Mouse (Mus musculus): ENCODE measurements around the gene Rora. TPM values are rescaled to one million over a fixed set of nuclear protein-coding genes. Genes with fewer than 3 reads are reported as not detected.

Gene Rora
- polyA plus RNA-seq, 1 experiment from 2014 or later = 6.4 TPM

DNA sequence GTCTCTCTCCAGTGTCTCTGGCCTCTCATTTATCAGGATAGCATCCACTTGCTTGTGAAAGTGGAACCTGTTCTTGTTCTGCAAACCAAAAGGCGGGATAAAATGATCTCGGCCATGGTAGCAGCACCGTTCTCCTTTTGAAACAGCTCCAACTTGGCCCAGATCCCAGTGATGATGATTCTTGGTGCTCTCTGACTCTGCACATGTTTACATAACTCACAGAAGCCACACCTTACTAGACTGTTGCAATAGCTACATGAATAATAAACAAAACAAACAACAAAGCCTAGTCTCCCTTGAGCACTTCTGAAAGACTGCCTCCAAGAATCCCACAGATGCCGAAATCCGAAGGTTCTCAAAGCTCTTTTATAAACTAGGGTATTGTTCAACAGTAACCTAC is 357.3 kb downstream of the Rora start:
- Histone ChIP-seq H3K4me1 (ENCODE audit: control insufficient read depth, insufficient read depth, low read length) (no peaks in the 10 kb centered on the region), H3K27ac (ENCODE audit: low read depth, low read length) (no peak overlapping the region), H3K9ac (ENCODE audit: low read depth, low read length) (no peak overlapping the region), H3K4me3 (ENCODE audit: low read length) (no peak overlapping the region), H3K4me2 (replicated peaks; ENCODE audit: low read depth, low read length) (no peak overlapping the region), H3K9me3 (ENCODE audit: control insufficient read depth, low read length) (no peaks in the 10 kb centered on the region), H3K27me3 (ENCODE audit: control insufficient read depth, insufficient read depth, low read length) (no peaks in the 10 kb centered on the region), H3K36me3 (ENCODE audit: control insufficient read depth, insufficient read depth, low read length) (no peaks in the 10 kb centered on the region)
- WGBS = 84% methylated on average over 5 of the region's 5 CpGs
- ATAC-seq (ENCODE audit: low FRiP score, low TSS enrichment) = no peak

DNA sequence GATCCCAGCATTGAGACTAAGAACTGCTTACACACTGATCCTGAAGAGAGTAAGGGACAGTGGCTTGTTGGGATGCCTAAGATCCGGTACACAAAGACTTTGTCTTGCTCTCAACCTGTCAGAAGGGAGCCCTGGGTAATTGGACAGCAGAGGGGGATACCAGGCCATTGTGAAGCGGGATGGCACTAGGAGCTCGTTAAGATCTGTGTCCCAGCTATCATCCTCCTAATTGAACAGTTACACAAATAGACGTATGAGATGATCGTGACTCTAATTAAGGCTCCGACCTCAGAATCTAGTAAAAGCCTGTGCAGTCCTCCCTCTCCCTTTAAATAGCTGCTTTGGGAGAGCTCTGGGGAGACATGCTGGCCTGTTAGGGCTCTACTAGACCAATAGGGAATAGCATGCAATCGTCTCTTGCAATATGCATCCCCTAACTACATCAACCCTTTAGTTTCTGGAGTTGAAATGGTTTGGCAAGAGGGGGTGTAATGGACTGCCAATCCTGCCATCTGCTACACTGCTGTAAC is 359.7 kb downstream of the Rora start:
- Histone ChIP-seq H3K27ac (ENCODE audit: low read depth, low read length) (no peak overlapping the region), H3K9me3 (ENCODE audit: control insufficient read depth, low read length) (no peaks in the 10 kb centered on the region), H3K4me2 (replicated peaks; ENCODE audit: low read depth, low read length) (no peak overlapping the region), H3K27me3 (ENCODE audit: control insufficient read depth, insufficient read depth, low read length) (no peaks in the 10 kb centered on the region), H3K36me3 (ENCODE audit: control insufficient read depth, insufficient read depth, low read length) (no peaks in the 10 kb centered on the region), H3K4me1 (ENCODE audit: control insufficient read depth, insufficient read depth, low read length) (no peaks in the 10 kb centered on the region), H3K9ac (ENCODE audit: low read depth, low read length) (no peak overlapping the region), H3K4me3 (ENCODE audit: low read length) (no peak overlapping the region)
- ATAC-seq (ENCODE audit: low FRiP score, low TSS enrichment) = no peak
- 92% methylated on average over 7 of the region's 7 CpGs for WGBS

DNA sequence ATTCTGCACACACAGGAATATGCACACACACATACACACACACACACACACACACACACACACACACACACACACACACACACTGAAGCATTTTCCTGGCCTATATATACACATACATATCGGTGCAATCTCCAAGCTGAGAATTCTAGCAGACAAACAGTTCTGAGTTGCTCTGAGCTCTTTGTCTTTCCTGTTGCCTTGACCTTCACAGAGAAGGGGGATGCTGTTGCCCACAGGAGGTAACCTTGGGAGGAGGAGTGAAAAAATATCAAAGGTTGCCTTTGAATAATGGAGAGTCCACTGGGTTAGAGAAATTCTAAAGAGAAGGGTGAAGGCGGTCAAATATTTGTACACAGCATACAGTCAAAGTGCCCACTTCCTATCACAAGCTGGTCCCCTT is 360.6 kb downstream of the Rora start:
- H3K36me3 ChIP-seq (ENCODE audit: control insufficient read depth, insufficient read depth, low read length) = no peaks in the 10 kb centered on the region
- no peaks in the 10 kb centered on the region for H3K4me1 ChIP-seq (ENCODE audit: control insufficient read depth, insufficient read depth, low read length)
- H3K9me3 ChIP-seq (ENCODE audit: control insufficient read depth, low read length) = no peaks in the 10 kb centered on the region
- no peak overlapping the region for H3K27ac ChIP-seq (ENCODE audit: low read depth, low read length)
- H3K9ac ChIP-seq (ENCODE audit: low read depth, low read length) = no peak overlapping the region
- 94% methylated on average over 2 of the region's 2 CpGs for WGBS
- H3K4me2 ChIP-seq (replicated peaks; ENCODE audit: low read depth, low read length) = no peak overlapping the region
- no peaks in the 10 kb centered on the region for H3K27me3 ChIP-seq (ENCODE audit: control insufficient read depth, insufficient read depth, low read length)
- H3K4me3 ChIP-seq (ENCODE audit: low read length) = no peak overlapping the region
- no peak for ATAC-seq (ENCODE audit: low FRiP score, low TSS enrichment)

DNA sequence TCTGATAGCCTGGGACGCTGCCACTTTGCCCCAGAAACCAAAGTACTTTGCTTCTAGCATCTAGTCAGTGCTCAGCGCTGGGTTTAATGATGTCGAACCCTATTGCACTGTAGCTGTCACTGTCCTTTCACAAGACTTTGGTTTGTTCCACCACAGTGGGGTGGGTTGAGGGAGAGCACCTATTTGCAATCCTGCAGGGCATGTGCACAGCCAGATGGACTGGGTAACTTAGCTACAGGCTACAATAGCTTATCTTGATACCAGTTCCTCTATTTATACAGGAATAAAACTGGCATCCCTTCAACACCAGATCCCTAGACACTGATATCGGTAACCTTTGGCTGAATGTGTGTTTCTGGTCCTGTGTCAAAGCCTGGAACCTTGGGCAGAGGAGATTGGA is 366.8 kb downstream of the Rora start:
- 93% methylated on average over 4 of the region's 4 CpGs for WGBS
- no peak for ATAC-seq (ENCODE audit: low FRiP score, low TSS enrichment)
- no peak overlapping the region for H3K27ac ChIP-seq (ENCODE audit: low read depth, low read length)
- H3K4me2 ChIP-seq (replicated peaks; ENCODE audit: low read depth, low read length) = no peak overlapping the region
- H3K9me3 ChIP-seq (ENCODE audit: control insufficient read depth, low read length) = no peaks in the 10 kb centered on the region
- H3K27me3 ChIP-seq (ENCODE audit: control insufficient read depth, insufficient read depth, low read length) = no peaks in the 10 kb centered on the region
- no peak overlapping the region for H3K4me3 ChIP-seq (ENCODE audit: low read length)
- no peaks in the 10 kb centered on the region for H3K4me1 ChIP-seq (ENCODE audit: control insufficient read depth, insufficient read depth, low read length)
- no peaks in the 10 kb centered on the region for H3K36me3 ChIP-seq (ENCODE audit: control insufficient read depth, insufficient read depth, low read length)
- no peak overlapping the region for H3K9ac ChIP-seq (ENCODE audit: low read depth, low read length)

DNA sequence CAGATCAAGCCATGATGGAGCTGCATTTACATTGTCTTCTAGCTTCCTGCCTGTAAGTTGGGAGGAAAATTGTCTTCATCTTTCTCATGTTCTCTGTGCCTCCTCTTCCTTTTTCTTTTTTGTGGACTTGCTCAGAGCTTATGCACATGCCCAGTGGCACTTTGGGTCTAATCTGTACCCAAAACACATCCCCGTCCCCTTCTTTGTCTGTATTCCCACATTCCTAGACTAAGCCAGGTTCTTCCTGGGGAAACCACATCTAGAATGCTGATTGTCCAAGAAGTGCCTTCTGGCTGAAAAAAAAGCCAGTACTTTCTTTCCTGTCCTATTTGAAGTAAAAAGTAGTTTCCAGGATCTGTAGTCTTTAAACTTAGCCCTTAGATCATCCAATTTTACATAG is 367.9 kb downstream of the Rora start:
- no peaks in the 10 kb centered on the region for H3K36me3 ChIP-seq (ENCODE audit: control insufficient read depth, insufficient read depth, low read length)
- H3K4me2 ChIP-seq (replicated peaks; ENCODE audit: low read depth, low read length) = no peak overlapping the region
- H3K9ac ChIP-seq (ENCODE audit: low read depth, low read length) = no peak overlapping the region
- no peak overlapping the region for H3K27ac ChIP-seq (ENCODE audit: low read depth, low read length)
- H3K4me1 ChIP-seq (ENCODE audit: control insufficient read depth, insufficient read depth, low read length) = no peaks in the 10 kb centered on the region
- H3K4me3 ChIP-seq (ENCODE audit: low read length) = no peak overlapping the region
- H3K9me3 ChIP-seq (ENCODE audit: control insufficient read depth, low read length) = no peaks in the 10 kb centered on the region
- no peaks in the 10 kb centered on the region for H3K27me3 ChIP-seq (ENCODE audit: control insufficient read depth, insufficient read depth, low read length)
- no peak for ATAC-seq (ENCODE audit: low FRiP score, low TSS enrichment)
- WGBS = 100% methylated on average over 1 of the region's 1 CpGs

DNA sequence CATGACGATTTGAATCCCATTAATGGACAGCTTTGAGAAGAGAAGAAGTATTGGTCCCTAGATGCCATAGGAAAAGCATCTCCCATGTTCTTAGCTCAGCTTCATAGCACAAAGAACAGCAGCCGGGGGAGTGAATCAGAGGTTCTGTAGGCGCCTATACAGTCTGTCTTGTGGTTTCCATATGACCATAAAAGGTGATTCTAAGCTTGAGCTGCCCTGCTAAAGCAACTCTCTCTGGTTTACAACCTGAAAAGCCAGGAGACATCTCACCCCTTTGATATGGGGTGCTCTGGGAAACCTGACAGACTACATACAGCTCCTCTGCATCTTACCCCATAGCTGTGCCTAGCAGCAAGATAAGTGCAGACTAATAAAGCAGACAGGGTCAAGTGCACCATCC is 369.7 kb downstream of the Rora start:
- no peaks in the 10 kb centered on the region for H3K27me3 ChIP-seq (ENCODE audit: control insufficient read depth, insufficient read depth, low read length)
- WGBS = 70% methylated on average over 3 of the region's 3 CpGs
- H3K4me3 ChIP-seq (ENCODE audit: low read length) = no peak overlapping the region
- no peak overlapping the region for H3K9ac ChIP-seq (ENCODE audit: low read depth, low read length)
- H3K4me2 ChIP-seq (replicated peaks; ENCODE audit: low read depth, low read length) = no peak overlapping the region
- no peak overlapping the region for H3K27ac ChIP-seq (ENCODE audit: low read depth, low read length)
- H3K9me3 ChIP-seq (ENCODE audit: control insufficient read depth, low read length) = no peaks in the 10 kb centered on the region
- no peaks in the 10 kb centered on the region for H3K4me1 ChIP-seq (ENCODE audit: control insufficient read depth, insufficient read depth, low read length)
- no peaks in the 10 kb centered on the region for H3K36me3 ChIP-seq (ENCODE audit: control insufficient read depth, insufficient read depth, low read length)
- no peak for ATAC-seq (ENCODE audit: low FRiP score, low TSS enrichment)

DNA sequence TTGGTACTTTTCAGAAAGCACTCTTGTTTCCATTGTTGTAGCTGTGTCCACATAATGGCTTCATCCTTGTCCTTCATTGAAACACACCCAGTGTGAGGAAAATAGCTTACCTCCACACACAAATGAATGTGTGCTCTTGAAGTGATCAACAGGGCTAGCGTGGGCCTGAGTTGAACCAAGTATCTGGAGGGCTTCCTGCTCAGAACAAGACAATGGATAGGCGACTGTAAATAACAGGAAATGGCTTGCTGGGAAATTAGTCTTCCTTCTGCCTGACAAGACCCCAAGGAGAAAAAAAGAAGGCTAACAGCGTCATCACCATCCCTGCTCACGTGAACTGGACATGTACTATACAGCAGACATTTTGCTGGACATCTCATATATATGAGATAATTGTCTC is 374.6 kb downstream of the Rora start:
- no peak overlapping the region for H3K4me3 ChIP-seq (ENCODE audit: low read length)
- ATAC-seq (ENCODE audit: low FRiP score, low TSS enrichment) = no peak
- H3K4me2 ChIP-seq (replicated peaks; ENCODE audit: low read depth, low read length) = no peak overlapping the region
- no peaks in the 10 kb centered on the region for H3K27me3 ChIP-seq (ENCODE audit: control insufficient read depth, insufficient read depth, low read length)
- H3K9ac ChIP-seq (ENCODE audit: low read depth, low read length) = no peak overlapping the region
- H3K4me1 ChIP-seq (ENCODE audit: control insufficient read depth, insufficient read depth, low read length) = no peaks in the 10 kb centered on the region
- no peaks in the 10 kb centered on the region for H3K36me3 ChIP-seq (ENCODE audit: control insufficient read depth, insufficient read depth, low read length)
- H3K27ac ChIP-seq (ENCODE audit: low read depth, low read length) = no peak overlapping the region
- H3K9me3 ChIP-seq (ENCODE audit: control insufficient read depth, low read length) = no peaks in the 10 kb centered on the region
- WGBS = 81% methylated on average over 4 of the region's 4 CpGs

DNA sequence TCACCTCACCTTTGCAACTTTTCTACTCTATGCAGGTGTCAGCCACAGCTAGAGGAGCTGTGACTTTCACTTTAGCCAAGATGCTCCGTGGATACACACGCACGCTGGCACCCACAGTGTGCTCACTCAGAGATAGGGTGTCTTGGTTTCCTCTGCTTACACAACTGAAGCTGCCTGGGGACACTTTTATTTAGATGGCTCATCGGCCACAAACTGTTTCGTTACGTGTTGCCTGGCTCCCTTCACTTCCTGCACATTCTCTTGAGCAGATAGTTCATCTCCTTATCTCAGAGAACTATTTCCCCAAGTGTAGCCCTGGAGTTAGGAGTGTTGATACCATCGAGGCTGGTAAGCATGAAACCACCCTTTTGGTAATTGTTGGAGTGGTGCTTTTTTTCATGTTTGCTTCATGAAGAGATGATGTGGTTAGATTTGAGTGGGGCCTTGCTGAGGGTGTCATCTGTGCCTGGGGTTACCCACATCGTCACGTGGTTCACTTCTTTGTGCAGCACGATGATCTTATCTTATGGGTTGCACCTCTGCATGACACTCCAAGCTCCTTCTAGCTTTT is 380.8 kb downstream of the Rora start:
- Histone ChIP-seq H3K4me3 (ENCODE audit: low read length) (no peak overlapping the region), H3K27me3 (ENCODE audit: control insufficient read depth, insufficient read depth, low read length) (no peaks in the 10 kb centered on the region), H3K27ac (ENCODE audit: low read depth, low read length) (no peak overlapping the region), H3K4me1 (ENCODE audit: control insufficient read depth, insufficient read depth, low read length) (0 out of 2 replicates have a peak, but pooled peaks cover 6% of the 10 kb centered on the region), H3K9me3 (ENCODE audit: control insufficient read depth, low read length) (peaks cover 4% of the 10 kb centered on the region; the same call in 1 of the 2 replicates), H3K4me2 (replicated peaks; ENCODE audit: low read depth, low read length) (no peak overlapping the region), H3K9ac (ENCODE audit: low read depth, low read length) (no peak overlapping the region), H3K36me3 (ENCODE audit: control insufficient read depth, insufficient read depth, low read length) (no peaks in the 10 kb centered on the region)
- WGBS = 87% methylated on average over 10 of the region's 10 CpGs
- no peak for ATAC-seq (ENCODE audit: low FRiP score, low TSS enrichment)

DNA sequence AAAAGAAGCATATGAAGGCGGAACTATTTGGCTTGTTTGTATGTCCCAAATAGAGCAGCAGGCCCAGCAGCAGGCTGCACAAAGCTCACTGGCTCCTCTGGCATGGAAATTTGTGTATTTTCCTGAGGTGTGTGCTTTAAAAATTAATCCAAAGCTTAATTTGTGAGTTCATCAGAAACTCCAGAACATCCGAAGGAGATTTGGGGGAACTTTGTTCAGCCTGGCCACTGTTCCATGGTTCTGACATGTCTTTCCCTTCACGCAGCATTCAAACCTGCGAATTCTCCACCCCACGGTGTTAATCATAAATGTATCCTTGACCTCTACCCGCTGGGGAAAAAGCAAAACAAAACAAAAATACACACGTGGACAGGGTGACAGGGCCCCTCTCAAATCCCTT is 381.9 kb downstream of the Rora start:
- 79% methylated on average over 7 of the region's 7 CpGs for WGBS
- no peak overlapping the region for H3K9ac ChIP-seq (ENCODE audit: low read depth, low read length)
- no peaks in the 10 kb centered on the region for H3K27me3 ChIP-seq (ENCODE audit: control insufficient read depth, insufficient read depth, low read length)
- H3K4me1 ChIP-seq (ENCODE audit: control insufficient read depth, insufficient read depth, low read length) = 0 out of 2 replicates have a peak, but pooled peaks cover 6% of the 10 kb centered on the region
- no peak overlapping the region for H3K4me2 ChIP-seq (replicated peaks; ENCODE audit: low read depth, low read length)
- no peak overlapping the region for H3K27ac ChIP-seq (ENCODE audit: low read depth, low read length)
- H3K9me3 ChIP-seq (ENCODE audit: control insufficient read depth, low read length) = peaks cover 4% of the 10 kb centered on the region; the same call in 1 of the 2 replicates
- H3K36me3 ChIP-seq (ENCODE audit: control insufficient read depth, insufficient read depth, low read length) = no peaks in the 10 kb centered on the region
- H3K4me3 ChIP-seq (ENCODE audit: low read length) = no peak overlapping the region
- ATAC-seq (ENCODE audit: low FRiP score, low TSS enrichment) = no peak

All from kidney, embryonic 14.5 days (tissue).